Mouse (Mus musculus): ENCODE measurements around the gene Tpm3.
A peak's percentile ranks its signal among the peaks of the same experiment; 100 is the strongest.
"Not testable (repeated sequence)": the region's sequence is repeated elsewhere in the genome, so short reads cannot be mapped to it uniquely, and the experiment has no call there.

Gene Tpm3

GRCm38 (mm10) chr3:90083698-90084324 is 11.4 kb downstream of the Tpm3 start:
- DNase-seq (ENCODE audit: low spot score in 2 of 2), result no peak

GRCm38 (mm10) chr3:90084790-90085189 is 12.3 kb downstream of the Tpm3 start:
- DNase-seq (ENCODE audit: low spot score in 2 of 2), result no peak

GRCm38 (mm10) chr3:90085281-90085680 is 12.8 kb downstream of the Tpm3 start:
- DNase-seq (ENCODE audit: low spot score in 2 of 2), result no peak

GRCm38 (mm10) chr3:90086068-90086467 is 13.6 kb downstream of the Tpm3 start:
- no peak for DNase-seq (ENCODE audit: low spot score in 2 of 2)

GRCm38 (mm10) chr3:90088617-90089016 is 16.2 kb downstream of the Tpm3 start:
- no peak for DNase-seq (ENCODE audit: low spot score in 2 of 2)

- no peak for DNase-seq (ENCODE audit: low spot score in 2 of 2)
These were observed 18.4 kb downstream of the Tpm3 start for GRCm38 (mm10) chr3:90090892-90091291.

- DNase-seq (ENCODE audit: low spot score in 2 of 2), result no peak
These were observed 22.0 kb downstream of the Tpm3 start for GRCm38 (mm10) chr3:90094453-90094852.

GRCm38 (mm10) chr3:90097928-90098327 is 25.5 kb downstream of the Tpm3 start:
- no peak for DNase-seq (ENCODE audit: low spot score in 2 of 2)

GRCm38 (mm10) chr3:90101010-90101409 is 28.6 kb downstream of the Tpm3 start:
- DNase-seq (ENCODE audit: low spot score in 2 of 2), result no peak

GRCm38 (mm10) chr3:90101673-90102072 is 29.2 kb downstream of the Tpm3 start:
- no peak for DNase-seq (ENCODE audit: low spot score in 2 of 2)

- no peak for DNase-seq (ENCODE audit: low spot score in 2 of 2)
These were observed 29.8 kb downstream of the Tpm3 start for GRCm38 (mm10) chr3:90102239-90102638.

GRCm38 (mm10) chr3:90103176-90103575 is 30.7 kb downstream of the Tpm3 start:
- DNase-seq (ENCODE audit: low spot score in 2 of 2), result no peak

GRCm38 (mm10) chr3:90103938-90104337 is 31.5 kb downstream of the Tpm3 start, which contains the start of gene Nup210l:
Gene Nup210l, plus strand, starts transcription at chr3:90104132.
- no peak for DNase-seq (ENCODE audit: low spot score in 2 of 2)

GRCm38 (mm10) chr3:90111706-90112105 is 39.3 kb downstream of the Tpm3 start:
- DNase-seq (ENCODE audit: low spot score in 2 of 2), result no peak

- no peak for DNase-seq (ENCODE audit: low spot score in 2 of 2)
These were observed 41.9 kb downstream of the Tpm3 start for GRCm38 (mm10) chr3:90114342-90114741.

- no peak for DNase-seq (ENCODE audit: low spot score in 2 of 2)
These were observed 43.1 kb downstream of the Tpm3 start for GRCm38 (mm10) chr3:90115526-90115925.

- peak in 1 of 2 experiments; percentile 22 for DNase-seq (ENCODE audit: low spot score in 2 of 2)
These were observed 45.8 kb downstream of the Tpm3 start for GRCm38 (mm10) chr3:90118132-90118790.

GRCm38 (mm10) chr3:90122036-90122435 is 49.6 kb downstream of the Tpm3 start:
- not testable (repeated sequence) for DNase-seq (ENCODE audit: low spot score in 2 of 2)

GRCm38 (mm10) chr3:90125710-90126109 is 53.3 kb downstream of the Tpm3 start:
- DNase-seq (ENCODE audit: low spot score in 2 of 2), result no peak

- peak in 1 of 2 experiments; percentile 12 for DNase-seq (ENCODE audit: low spot score in 2 of 2)
These were observed 55.4 kb downstream of the Tpm3 start for GRCm38 (mm10) chr3:90127881-90128280.

GRCm38 (mm10) chr3:90132745-90133144 is 60.3 kb downstream of the Tpm3 start:
- DNase-seq (ENCODE audit: low spot score in 2 of 2), result no peak

GRCm38 (mm10) chr3:90133331-90133730 is 60.9 kb downstream of the Tpm3 start:
- DNase-seq (ENCODE audit: low spot score in 2 of 2), result no peak

- DNase-seq (ENCODE audit: low spot score in 2 of 2), result no peak
These were observed 62.0 kb downstream of the Tpm3 start for GRCm38 (mm10) chr3:90134483-90134882.

Data from frontal cortex, postnatal 25 days (tissue).